Mouse (Mus musculus) stomach, embryonic 16.5 days (tissue): ENCODE data around the gene Il1rl1. TPM values are rescaled to one million over a fixed set of nuclear protein-coding genes. Genes with fewer than 3 reads are reported as not detected.

Source experiments
- ATAC-seq: fragments of 200-750 bp; cut with Nextera tagmentation; 2 replicates; pipeline ENCODE4 v1.8.0; 2017; ENCODE audit warnings: moderate number of reproducible peaks, moderate TSS enrichment; ENCODE audit not compliant: insufficient read depth, low FRiP score
- H3K27ac ChIP-seq: fragments of 300-500 bp; sonication (generic); 2 replicates; pipeline ENCODE4 v1.5.1; 2014; ENCODE audit warnings: low read length
- H3K27me3 ChIP-seq: fragments of 300-500 bp; sonication (generic); 2 replicates; pipeline ENCODE4 v1.6.1; 2014; ENCODE audit warnings: low read length, control low read depth, mixed read lengths; ENCODE audit not compliant: control insufficient read depth, insufficient read depth
- H3K36me3 ChIP-seq: fragments of 300-500 bp; sonication (generic); 2 replicates; pipeline ENCODE4 v1.6.1; 2014; ENCODE audit warnings: low read length; ENCODE audit not compliant: control insufficient read depth, insufficient read depth
- H3K4me1 ChIP-seq: fragments of 300-500 bp; sonication (generic); 2 replicates; pipeline ENCODE4 v1.6.1; 2014; ENCODE audit warnings: low read length, control low read depth, mixed read lengths; ENCODE audit not compliant: control insufficient read depth, insufficient read depth
- H3K4me2 ChIP-seq: fragments of 300-500 bp; sonication (generic); 2 replicates; pipeline ENCODE4 v1.6.1; 2014; ENCODE audit warnings: low read depth, low read length, mixed read lengths
- H3K4me3 ChIP-seq: fragments of 300-500 bp; sonication (generic); replicated peaks from 2 replicates; pipeline ENCODE4 v1.5.1; 2014; ENCODE audit warnings: mild to moderate bottlenecking, low read length
- H3K9ac ChIP-seq: fragments of 300-500 bp; sonication (generic); 2 replicates; pipeline ENCODE4 v1.6.1; 2014; ENCODE audit warnings: low read length
- H3K9me3 ChIP-seq: fragments of 300-500 bp; sonication (generic); replicated peaks from 2 replicates; pipeline ENCODE4 v1.6.1; 2016; ENCODE audit warnings: low read length, control low read depth; ENCODE audit not compliant: control insufficient read depth
- WGBS: fragments of 180-500 bp; shearing (Covaris S2); extraction: QIAGEN DNeasy Blood & Tissue Kit; methylation state at CpG from one replicate; pipeline ENCODE4 v1.1.7; 2014; 5-methylcytosine and 5-hydroxymethylcytosine counted together
- polyA plus RNA-seq: library from polyadenylated mRNA; unstranded; fragments of >200 nt; fragmentation: Nextera tagmentation; extraction: Ambion mirVana; gene quantifications from 2 replicates; pipeline ENCODE4 v1.2.1, GENCODE M21; 2015

The Il1rl1 gene
- polyA plus RNA-seq, 1 experiment from 2014 or later = 1.5 TPM

GRCm38 (mm10) chr1:40468805-40469204 lies 39.4 kb downstream of the Il1rl1 start:
- no peak overlapping the region for H3K4me3 ChIP-seq
- H3K27me3 ChIP-seq = no peaks in the 10 kb centered on the region
- 67% methylated on average over 2 of the region's 2 CpGs for WGBS
- no peak overlapping the region for H3K27ac ChIP-seq
- H3K36me3 ChIP-seq = no peaks in the 10 kb centered on the region
- no peaks in the 10 kb centered on the region for H3K4me1 ChIP-seq
- ATAC-seq = no peak
- no peaks in the 10 kb centered on the region for H3K9me3 ChIP-seq
- no peak overlapping the region for H3K4me2 ChIP-seq
- no peak overlapping the region for H3K9ac ChIP-seq

- no peak overlapping the region for H3K4me3 ChIP-seq
Measured at GRCm38 (mm10) chr1:40469900-40470299, 40.5 kb downstream of the Il1rl1 start.

GRCm38 (mm10) chr1:40472401-40472800 lies 43.0 kb downstream of the Il1rl1 start:
- Histone ChIP-seq H3K9ac (no peak overlapping the region), H3K36me3 (no peaks in the 10 kb centered on the region), H3K27ac (no peak overlapping the region), H3K9me3 (no peaks in the 10 kb centered on the region), H3K4me3 (no peak overlapping the region), H3K4me1 (no peaks in the 10 kb centered on the region), H3K27me3 (no peaks in the 10 kb centered on the region), H3K4me2 (no peak overlapping the region)
- ATAC-seq = no peak
- 94% methylated on average over 1 of the region's 1 CpGs for WGBS

More at GRCm38 (mm10) chr1:40469900-40470299, 40.5 kb downstream of the Il1rl1 start:
- H3K4me2 ChIP-seq = no peak overlapping the region
- H3K9me3 ChIP-seq = no peaks in the 10 kb centered on the region
- no peak for ATAC-seq
- no peaks in the 10 kb centered on the region for H3K36me3 ChIP-seq
- H3K9ac ChIP-seq = no peak overlapping the region
- no peaks in the 10 kb centered on the region for H3K4me1 ChIP-seq
- 78% methylated on average over 12 of the region's 12 CpGs for WGBS
- no peaks in the 10 kb centered on the region for H3K27me3 ChIP-seq
- no peak overlapping the region for H3K27ac ChIP-seq

- Histone ChIP-seq H3K36me3 (no peaks in the 10 kb centered on the region), H3K4me3 (no peak overlapping the region), H3K4me1 (no peaks in the 10 kb centered on the region), H3K9ac (no peak overlapping the region), H3K4me2 (no peak overlapping the region), H3K27me3 (no peaks in the 10 kb centered on the region), H3K9me3 (no peaks in the 10 kb centered on the region), H3K27ac (no peak overlapping the region)
- ATAC-seq = no peak
- WGBS = 84% methylated on average over 4 of the region's 4 CpGs
Measured at GRCm38 (mm10) chr1:40473640-40474039, 44.3 kb downstream of the Il1rl1 start.

GRCm38 (mm10) chr1:40474336-40474735 lies 45.0 kb downstream of the Il1rl1 start:
- no peak for ATAC-seq
- no peaks in the 10 kb centered on the region for H3K4me1 ChIP-seq

GRCm38 (mm10) chr1:40475697-40476096 lies 46.3 kb downstream of the Il1rl1 start:
- Histone ChIP-seq H3K4me2 (no peak overlapping the region), H3K36me3 (no peaks in the 10 kb centered on the region), H3K4me3 (no peak overlapping the region), H3K9ac (no peak overlapping the region), H3K27ac (no peak overlapping the region), H3K9me3 (no peaks in the 10 kb centered on the region), H3K4me1 (no peaks in the 10 kb centered on the region), H3K27me3 (no peaks in the 10 kb centered on the region)
- WGBS = 47% methylated on average over 3 of the region's 3 CpGs
- no peak for ATAC-seq

More at GRCm38 (mm10) chr1:40474336-40474735, 45.0 kb downstream of the Il1rl1 start:
- no peak overlapping the region for H3K4me2 ChIP-seq
- no peaks in the 10 kb centered on the region for H3K27me3 ChIP-seq
- WGBS = 75% methylated on average over 5 of the region's 5 CpGs
- no peak overlapping the region for H3K4me3 ChIP-seq
- no peaks in the 10 kb centered on the region for H3K36me3 ChIP-seq
- no peaks in the 10 kb centered on the region for H3K9me3 ChIP-seq
- H3K27ac ChIP-seq = no peak overlapping the region; the same call in 1 of the 2 replicates
- H3K9ac ChIP-seq = no peak overlapping the region

GRCm38 (mm10) chr1:40476756-40477155 lies 47.4 kb downstream of the Il1rl1 start:
- Histone ChIP-seq H3K36me3 (no peaks in the 10 kb centered on the region), H3K27me3 (no peaks in the 10 kb centered on the region), H3K27ac (no peak overlapping the region), H3K9ac (no peak overlapping the region), H3K9me3 (no peaks in the 10 kb centered on the region), H3K4me1 (no peaks in the 10 kb centered on the region), H3K4me3 (no peak overlapping the region), H3K4me2 (no peak overlapping the region)
- WGBS = 65% methylated on average over 4 of the region's 4 CpGs
- ATAC-seq = no peak

GRCm38 (mm10) chr1:40479505-40479923 lies 50.1 kb downstream of the Il1rl1 start:
- Histone ChIP-seq H3K4me2 (no peak overlapping the region), H3K36me3 (no peaks in the 10 kb centered on the region), H3K9ac (no peak overlapping the region), H3K27ac (no peak overlapping the region), H3K4me3 (no peak overlapping the region), H3K9me3 (no peaks in the 10 kb centered on the region), H3K4me1 (no peaks in the 10 kb centered on the region), H3K27me3 (no peaks in the 10 kb centered on the region)
- WGBS = 67% methylated on average over 6 of the region's 6 CpGs
- ATAC-seq = no peak

GRCm38 (mm10) chr1:40494594-40494993 lies 65.2 kb downstream of the Il1rl1 start:
- Histone ChIP-seq H3K9ac (no peak overlapping the region), H3K9me3 (no peaks in the 10 kb centered on the region), H3K4me2 (no peak overlapping the region), H3K4me1 (no peaks in the 10 kb centered on the region), H3K27ac (no peak overlapping the region), H3K36me3 (no peaks in the 10 kb centered on the region), H3K27me3 (no peaks in the 10 kb centered on the region), H3K4me3 (no peak overlapping the region)
- 74% methylated on average over 4 of the region's 4 CpGs for WGBS
- no peak for ATAC-seq

- H3K27ac ChIP-seq = no peak overlapping the region
- no peaks in the 10 kb centered on the region for H3K36me3 ChIP-seq
- no peak overlapping the region for H3K9ac ChIP-seq
- no peaks in the 10 kb centered on the region for H3K9me3 ChIP-seq
- no peaks in the 10 kb centered on the region for H3K4me1 ChIP-seq
- ATAC-seq = no peak
- H3K4me2 ChIP-seq = no peak overlapping the region
- no peaks in the 10 kb centered on the region for H3K27me3 ChIP-seq
- WGBS = 70% methylated on average over 1 of the region's 1 CpGs
- no peak overlapping the region for H3K4me3 ChIP-seq
Measured at GRCm38 (mm10) chr1:40499708-40500107, 70.3 kb downstream of the Il1rl1 start.
